Mouse (Mus musculus): ENCODE data around the gene Sec61a2. TPM values are rescaled to one million over a fixed set of nuclear protein-coding genes. Genes with fewer than 3 reads are reported as not detected.
A peak's percentile ranks its signal among the peaks of the same experiment; 100 is the strongest.

Gene Sec61a2
- polyA plus RNA-seq, 1 experiment: 119 TPM

- DNase-seq: no peak
- WGBS: 73% methylated on average over 3 of the region's 3 CpGs
- no peak for TF ChIP-seq CTCF (IDR thresholded peaks at IDR 0.05; ENCODE audit: borderline replicate concordance, insufficient read depth, low read depth, low read length)
- TF ChIP-seq POLR2A (IDR thresholded peaks at IDR 0.05; ENCODE audit: borderline replicate concordance, insufficient read depth, low read length): no peak
- no peaks in the 10 kb centered on the region for H3K27me3 ChIP-seq (ENCODE audit: control insufficient read depth, insufficient read depth, low read length)
- H3K27ac ChIP-seq (ENCODE audit: insufficient read depth, low read length): no peak overlapping the region
- H3K4me3 ChIP-seq (replicated peaks; ENCODE audit: insufficient read depth, low read depth, low read length): no peak overlapping the region
- no peaks in the 10 kb centered on the region for H3K4me1 ChIP-seq (ENCODE audit: control insufficient read depth, insufficient read depth, low read length)
These were observed 17.8 kb downstream of the Sec61a2 start for GRCm38 (mm10) chr2:5877446-5877845.

GRCm38 (mm10) chr2:5869746-5870145 is 25.5 kb downstream of the Sec61a2 start:
- no peaks in the 10 kb centered on the region for H3K27me3 ChIP-seq (ENCODE audit: control insufficient read depth, insufficient read depth, low read length)
- TF ChIP-seq POLR2A (IDR thresholded peaks at IDR 0.05; ENCODE audit: borderline replicate concordance, insufficient read depth, low read length) (no peak), CTCF (IDR thresholded peaks at IDR 0.05; ENCODE audit: borderline replicate concordance, insufficient read depth, low read depth, low read length) (no peak)
- 88% methylated on average over 5 of the region's 5 CpGs for WGBS
- H3K4me3 ChIP-seq (replicated peaks; ENCODE audit: insufficient read depth, low read depth, low read length): no peak overlapping the region
- no peaks in the 10 kb centered on the region for H3K4me1 ChIP-seq (ENCODE audit: control insufficient read depth, insufficient read depth, low read length)
- H3K27ac ChIP-seq (ENCODE audit: insufficient read depth, low read length): no peak overlapping the region
- DNase-seq: no peak

GRCm38 (mm10) chr2:5867681-5868080 is 27.6 kb downstream of the Sec61a2 start:
- WGBS: 37% methylated on average over 2 of the region's 2 CpGs
- no peaks in the 10 kb centered on the region for H3K4me1 ChIP-seq (ENCODE audit: control insufficient read depth, insufficient read depth, low read length)
- TF ChIP-seq CTCF (IDR thresholded peaks at IDR 0.05; ENCODE audit: borderline replicate concordance, insufficient read depth, low read depth, low read length) (no peak), POLR2A (IDR thresholded peaks at IDR 0.05; ENCODE audit: borderline replicate concordance, insufficient read depth, low read length) (no peak)
- no peak overlapping the region for H3K27ac ChIP-seq (ENCODE audit: insufficient read depth, low read length)
- no peaks in the 10 kb centered on the region for H3K27me3 ChIP-seq (ENCODE audit: control insufficient read depth, insufficient read depth, low read length)
- H3K4me3 ChIP-seq (replicated peaks; ENCODE audit: insufficient read depth, low read depth, low read length): no peak overlapping the region
- DNase-seq: no peak

DNA sequence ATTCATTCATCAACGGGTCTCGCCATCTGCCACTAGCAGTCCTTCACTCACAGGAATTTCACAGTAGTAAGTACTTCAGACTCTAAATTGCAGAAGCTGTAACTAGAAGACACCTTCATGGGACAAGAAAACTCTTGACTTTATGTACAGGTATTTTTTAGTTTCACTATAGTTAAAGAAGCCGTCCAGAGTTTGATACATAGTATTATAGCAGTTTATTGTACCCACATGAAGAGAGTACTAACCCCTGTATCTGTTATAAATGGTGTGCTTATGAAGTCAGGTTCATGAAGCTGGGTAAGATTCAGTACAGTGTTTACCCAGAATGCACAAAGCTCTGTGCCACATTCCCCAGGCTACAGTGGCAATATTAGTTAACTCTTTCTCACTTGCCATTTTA is 32.4 kb downstream of the Sec61a2 start, which contains the start of gene Gm13199:
Gene Gm13199, minus strand, starts transcription at position 101 of the 400 bp plus-strand sequence.
- H3K4me1 ChIP-seq (ENCODE audit: control insufficient read depth, insufficient read depth, low read length): no peaks in the 10 kb centered on the region
- H3K27ac ChIP-seq (ENCODE audit: insufficient read depth, low read length): no peak within 1 kb of the TSS
- no peak for DNase-seq
- WGBS: 93% methylated on average over 3 of the region's 3 CpGs
- no peak within 1 kb of the TSS for H3K4me3 ChIP-seq (replicated peaks; ENCODE audit: insufficient read depth, low read depth, low read length)
- no peak for TF ChIP-seq CTCF (IDR thresholded peaks at IDR 0.05; ENCODE audit: borderline replicate concordance, insufficient read depth, low read depth, low read length)
- TF ChIP-seq POLR2A (IDR thresholded peaks at IDR 0.05; ENCODE audit: borderline replicate concordance, insufficient read depth, low read length): no peak
- H3K27me3 ChIP-seq (ENCODE audit: control insufficient read depth, insufficient read depth, low read length): no peaks in the 10 kb centered on the region

- Histone ChIP-seq H3K4me3 (replicated peaks; ENCODE audit: insufficient read depth, low read depth, low read length) (no peak overlapping the region), H3K4me1 (ENCODE audit: control insufficient read depth, insufficient read depth, low read length) (no peaks in the 10 kb centered on the region), H3K27ac (ENCODE audit: insufficient read depth, low read length) (no peak overlapping the region), H3K27me3 (ENCODE audit: control insufficient read depth, insufficient read depth, low read length) (no peaks in the 10 kb centered on the region)
- TF ChIP-seq POLR2A (IDR thresholded peaks at IDR 0.05; ENCODE audit: borderline replicate concordance, insufficient read depth, low read length) (no peak), CTCF (IDR thresholded peaks at IDR 0.05; ENCODE audit: borderline replicate concordance, insufficient read depth, low read depth, low read length) (no peak)
- WGBS: 76% methylated on average over 5 of the region's 5 CpGs
- DNase-seq: no peak
These were observed 43.4 kb downstream of the Sec61a2 start for GRCm38 (mm10) chr2:5851866-5852265.

DNA sequence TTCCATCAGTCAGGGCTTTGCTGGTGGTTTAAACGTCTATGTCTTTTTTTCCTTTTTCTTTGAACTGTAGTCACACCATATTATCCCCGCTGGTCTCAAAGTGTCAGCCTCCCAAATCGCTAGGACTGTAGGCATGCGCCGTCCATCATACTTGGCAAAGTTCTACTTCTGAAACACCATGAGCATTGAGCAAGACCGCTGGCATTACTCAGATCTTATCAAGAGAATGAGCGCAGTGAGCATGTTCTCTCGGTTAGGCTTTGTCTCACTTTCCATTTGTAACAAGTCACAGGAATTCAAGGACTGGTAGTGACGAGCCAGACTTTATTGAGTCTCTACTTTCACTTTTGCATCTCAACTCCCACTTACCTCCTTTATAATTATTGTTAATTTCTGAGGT is 44.1 kb downstream of the Sec61a2 start:
- Histone ChIP-seq H3K4me3 (replicated peaks; ENCODE audit: insufficient read depth, low read depth, low read length) (no peak overlapping the region), H3K4me1 (ENCODE audit: control insufficient read depth, insufficient read depth, low read length) (no peaks in the 10 kb centered on the region), H3K27ac (ENCODE audit: insufficient read depth, low read length) (no peak overlapping the region), H3K27me3 (ENCODE audit: control insufficient read depth, insufficient read depth, low read length) (no peaks in the 10 kb centered on the region)
- DNase-seq: no peak
- TF ChIP-seq CTCF (IDR thresholded peaks at IDR 0.05; ENCODE audit: borderline replicate concordance, insufficient read depth, low read depth, low read length): no peak
- TF ChIP-seq POLR2A (IDR thresholded peaks at IDR 0.05; ENCODE audit: borderline replicate concordance, insufficient read depth, low read length): no peak
- WGBS: 89% methylated on average over 9 of the region's 9 CpGs

DNA sequence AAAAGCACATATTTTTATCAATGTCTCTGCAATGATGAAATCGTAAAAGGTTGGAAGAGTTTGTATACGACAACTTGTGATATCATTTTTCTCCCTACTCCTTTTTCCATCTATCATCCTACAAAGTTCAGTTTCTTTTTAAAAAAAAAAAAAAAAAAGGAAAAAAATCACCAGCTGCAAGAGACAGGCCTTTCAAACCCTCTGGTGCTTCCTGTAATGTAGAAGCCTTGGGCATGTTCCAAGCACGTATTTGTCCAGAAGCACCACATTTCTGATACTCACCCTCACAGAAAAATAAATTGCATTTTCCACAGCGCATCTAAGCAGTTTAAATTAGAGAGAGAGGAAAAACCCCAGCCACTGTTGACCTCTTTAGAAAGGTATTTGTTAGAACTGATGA is 49.4 kb downstream of the Sec61a2 start:
- Histone ChIP-seq H3K4me3 (replicated peaks; ENCODE audit: insufficient read depth, low read depth, low read length) (peak overlapping the region; percentile 99), H3K27ac (ENCODE audit: insufficient read depth, low read length) (no peak overlapping the region), H3K27me3 (ENCODE audit: control insufficient read depth, insufficient read depth, low read length) (no peaks in the 10 kb centered on the region), H3K4me1 (ENCODE audit: control insufficient read depth, insufficient read depth, low read length) (no peaks in the 10 kb centered on the region)
- 19% methylated on average over 4 of the region's 4 CpGs for WGBS
- TF ChIP-seq POLR2A (IDR thresholded peaks at IDR 0.05; ENCODE audit: borderline replicate concordance, insufficient read depth, low read length): no peak
- no peak for TF ChIP-seq CTCF (IDR thresholded peaks at IDR 0.05; ENCODE audit: borderline replicate concordance, insufficient read depth, low read depth, low read length)
- DNase-seq: peak in 1 of 2 experiments; percentile 16

DNA sequence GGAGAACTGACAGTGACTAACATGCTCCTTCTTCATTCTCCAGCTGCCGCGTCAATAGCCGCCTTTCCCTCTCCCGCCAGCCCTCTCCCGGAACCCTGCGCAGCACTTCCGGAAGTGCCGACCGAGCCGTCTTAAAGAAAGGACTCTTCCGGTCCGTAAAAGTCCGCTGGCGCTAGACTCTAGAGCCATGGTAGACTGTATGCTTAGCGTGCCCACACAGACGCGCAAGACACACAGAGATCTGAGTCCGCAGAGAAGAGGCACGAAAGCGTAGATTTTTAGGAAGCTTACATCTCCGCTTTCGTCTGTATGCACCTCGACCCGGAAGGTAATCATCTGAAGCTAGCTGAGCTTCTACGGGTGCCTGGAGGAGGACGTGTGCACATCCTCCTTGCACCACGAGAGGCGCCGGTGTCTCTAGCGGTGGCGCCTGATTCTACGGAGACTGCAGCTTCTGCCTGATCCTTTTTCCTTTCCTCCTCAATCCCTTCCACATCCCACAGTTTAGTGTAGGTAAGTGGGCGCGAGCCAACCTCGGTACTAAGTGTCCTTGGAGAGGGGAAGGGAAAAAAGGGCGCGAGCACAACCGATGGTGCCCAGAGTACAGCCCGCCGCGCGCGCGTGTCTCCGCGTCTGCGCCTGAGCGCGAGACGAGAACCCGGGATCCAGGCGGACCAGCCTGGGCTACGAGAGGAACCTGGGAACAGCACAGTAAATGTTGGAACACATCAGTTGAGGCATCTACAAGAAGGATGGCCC is 50.2 kb downstream of the Sec61a2 start, which contains the start of the genes Nudt5 and Cdc123:
Gene Nudt5, plus strand, starts transcription at position 147 of the 759 bp plus-strand sequence.
Gene Cdc123, minus strand, starts transcription at position 292 of the 759 bp plus-strand sequence.
- Histone ChIP-seq H3K4me1 (ENCODE audit: control insufficient read depth, insufficient read depth, low read length) (no peaks in the 10 kb centered on the region), H3K4me3 (replicated peaks; ENCODE audit: insufficient read depth, low read depth, low read length) (peak within 1 kb of the TSS; percentile 99), H3K27me3 (ENCODE audit: control insufficient read depth, insufficient read depth, low read length) (no peaks in the 10 kb centered on the region), H3K27ac (ENCODE audit: insufficient read depth, low read length) (peak within 1 kb of the TSS; percentile 91)
- under 1% methylated on average over 53 of the region's 53 CpGs for WGBS
- TF ChIP-seq CTCF (IDR thresholded peaks at IDR 0.05; ENCODE audit: borderline replicate concordance, insufficient read depth, low read depth, low read length) (peak; percentile 77), POLR2A (IDR thresholded peaks at IDR 0.05; ENCODE audit: borderline replicate concordance, insufficient read depth, low read length) (peak; percentile 78; the same call in 1 of the 2 replicates)
- DNase-seq: peak; percentile 93 to 94
